Mouse (Mus musculus): ENCODE data around the gene Fgf2.

GRCm38 (mm10) chr3:37342811-37343210 lies 5.3 kb upstream of the Fgf2 start:
- no peak for TF ChIP-seq ZNF384 (IDR thresholded peaks at IDR 0.05; ENCODE audit: low read depth, low read length)
- TF ChIP-seq CTCF (conservative IDR thresholded peaks at IDR 0.05 in 1 of 2, IDR thresholded peaks at IDR 0.05 in 1 of 2; ENCODE audit: low read depth in 2 of 2, low read length in 2 of 2) = no peak
- TF ChIP-seq CHD2 (IDR thresholded peaks at IDR 0.05; ENCODE audit: low read length) = no peak
- TF ChIP-seq TBP (conservative IDR thresholded peaks at IDR 0.05; ENCODE audit: low read depth, low read length) = no peak
- no peak for TF ChIP-seq USF1 (IDR thresholded peaks at IDR 0.05; ENCODE audit: low read depth, low read length)
- TF ChIP-seq EP300 (IDR thresholded peaks at IDR 0.05; ENCODE audit: low read length) = no peak
- TF ChIP-seq MEF2A (IDR thresholded peaks at IDR 0.05; ENCODE audit: borderline replicate concordance, low read depth, low read length) = no peak
- TF ChIP-seq SIN3A (IDR thresholded peaks at IDR 0.05; ENCODE audit: low read length) = no peak
- no peak for TF ChIP-seq POLR2A (IDR thresholded peaks at IDR 0.05; ENCODE audit: low read depth, low read length)
- no peak for TF ChIP-seq ETS1 (conservative IDR thresholded peaks at IDR 0.05; ENCODE audit: low read depth, low read length)
- TF ChIP-seq CHD1 (IDR thresholded peaks at IDR 0.05; ENCODE audit: low read depth, low read length) = no peak
- TF ChIP-seq TCF12 (IDR thresholded peaks at IDR 0.05; ENCODE audit: low read depth, low read length) = no peak
- no peak for TF ChIP-seq JUND (conservative IDR thresholded peaks at IDR 0.05; ENCODE audit: low read depth, low read length)
